Mouse (Mus musculus) adrenal gland, adult 2 months (tissue): ENCODE data around the gene Nlk. TPM values are rescaled to one million over a fixed set of nuclear protein-coding genes. Genes with fewer than 3 reads are reported as not detected.
A peak's percentile ranks its signal among the peaks of the same experiment; 100 is the strongest.
"Not testable (repeated sequence)": the region's sequence is repeated elsewhere in the genome, so short reads cannot be mapped to it uniquely, and the experiment has no call there.

Source experiments
- DNase-seq: peaks from one replicate; pipeline ENCODE4 v3.0.0; 2021
- polyA plus RNA-seq: library from polyadenylated mRNA; depleted of rRNA; stranded (reverse); fragments of >200 nt; gene quantifications from 2 replicates; pipeline ENCODE4 v1.2.3, GENCODE M21; 2012; rRNA removed
- total RNA-seq, 2 experiments: library from RNA; stranded (reverse); gene quantifications; 2 replicates each; pipeline ENCODE4 v1.2.3; 2021

Gene Nlk
- total and polyA plus RNA-seq, 3 experiments, result 29.3 to 75.4 (median 37.8) TPM

GRCm38 (mm10) chr11:78545181-78545580, 152.0 kb downstream of the Nlk start:
- no peak for DNase-seq

GRCm38 (mm10) chr11:78544449-78545111, 152.6 kb downstream of the Nlk start:
- no peak for DNase-seq

GRCm38 (mm10) chr11:78540358-78540757, 156.8 kb downstream of the Nlk start:
- DNase-seq, result no peak

- DNase-seq, result no peak
Observed at GRCm38 (mm10) chr11:78536690-78537084, 160.5 kb downstream of the Nlk start.

GRCm38 (mm10) chr11:78536080-78536689, 161.0 kb downstream of the Nlk start, which contains the start of the genes Tnfaip1 and Ift20:
TSS of gene Tnfaip1 (minus strand) at chr11:78536332.
TSS of gene Ift20 (plus strand) at chr11:78536361.
- DNase-seq, result peak; percentile 99

GRCm38 (mm10) chr11:78535376-78536079, 161.6 kb downstream of the Nlk start:
- peak; percentile 57 for DNase-seq

- DNase-seq, result no peak
Observed at GRCm38 (mm10) chr11:78534516-78534915, 162.7 kb downstream of the Nlk start.

- not testable (repeated sequence) for DNase-seq
Observed at GRCm38 (mm10) chr11:78531515-78531914, 165.7 kb downstream of the Nlk start.

GRCm38 (mm10) chr11:78531046-78531445, 166.1 kb downstream of the Nlk start:
- DNase-seq, result peak; percentile 57

GRCm38 (mm10) chr11:78530001-78530400, 167.2 kb downstream of the Nlk start:
- no peak for DNase-seq

- DNase-seq, result no peak
Observed at GRCm38 (mm10) chr11:78528714-78529113, 168.5 kb downstream of the Nlk start.

- DNase-seq, result no peak
Observed at GRCm38 (mm10) chr11:78524838-78525237, 172.3 kb downstream of the Nlk start.

- DNase-seq, result no peak
Observed at GRCm38 (mm10) chr11:78523241-78523955, 173.8 kb downstream of the Nlk start.

GRCm38 (mm10) chr11:78522481-78522997, 174.6 kb downstream of the Nlk start:
- DNase-seq, result peak; percentile 37

- no peak for DNase-seq
Observed at GRCm38 (mm10) chr11:78521880-78522279, 175.3 kb downstream of the Nlk start.

- no peak for DNase-seq
Observed at GRCm38 (mm10) chr11:78518931-78519330, 178.2 kb downstream of the Nlk start.

Other genes with a start within 250 kb of the Nlk start
- gene Slc46a1, start 231.7 kb downstream of the Nlk start, total RNA-seq, result 10 to 100 TPM; 41.5 to 60.9 TPM
- gene Slc46a1, start 231.7 kb downstream of the Nlk start, polyA plus RNA-seq, result 111 TPM in 2 replicates
- gene Sarm1, start 199.6 kb downstream of the Nlk start, total RNA-seq, result 1 to 10 TPM; 5.3 to 8.2 TPM
- gene Sarm1, start 199.6 kb downstream of the Nlk start, polyA plus RNA-seq, result 2.3 and 3.0 TPM in 2 replicates
- gene Vtn, start 198.3 kb downstream of the Nlk start, total RNA-seq, result 1 to 10 TPM; 3.0 to 7.7 TPM
- gene Vtn, start 198.3 kb downstream of the Nlk start, polyA plus RNA-seq, result 1.8 and 2.8 TPM in 2 replicates
- gene Sebox, start 193.9 kb downstream of the Nlk start, total RNA-seq, result not detected
- gene Sebox, start 193.9 kb downstream of the Nlk start, polyA plus RNA-seq, result not detected in 2 replicates
- 10 to 100 TPM; 22.0 to 26.8 TPM for gene Tmem199, start 185.2 kb downstream of the Nlk start, total RNA-seq
- 6.9 and 8.8 TPM in 2 replicates for gene Tmem199, start 185.2 kb downstream of the Nlk start, polyA plus RNA-seq
- gene Poldip2, start 185.2 kb downstream of the Nlk start, total RNA-seq, result 100 to 1,000 TPM; 151 to 168 TPM
- 94.8 and 108 TPM in 2 replicates for gene Poldip2, start 185.2 kb downstream of the Nlk start, polyA plus RNA-seq
- 10 to 100 TPM; 36.1 to 48.2 TPM for gene Tnfaip1, start 161.0 kb downstream of the Nlk start, total RNA-seq
- gene Tnfaip1, start 161.0 kb downstream of the Nlk start, polyA plus RNA-seq, result 22.2 and 22.7 TPM in 2 replicates
- 100 to 1,000 TPM in 1 of 2 experiments, 10 to 100 TPM in 1; 81.7 to 109 TPM for gene Ift20, start 161.0 kb downstream of the Nlk start, total RNA-seq
- gene Ift20, start 161.0 kb downstream of the Nlk start, polyA plus RNA-seq, result 86.5 and 115 TPM in 2 replicates
- 10 to 100 TPM; 44.7 to 49.4 TPM for gene Tmem97, start 146.6 kb downstream of the Nlk start, total RNA-seq
- 33.7 and 39.6 TPM in 2 replicates for gene Tmem97, start 146.6 kb downstream of the Nlk start, polyA plus RNA-seq
- gene Ccnq, start 54.4 kb upstream of the Nlk start, total RNA-seq, result 10 to 100 TPM; 52.0 to 68.9 TPM
- gene Ccnq, start 54.4 kb upstream of the Nlk start, polyA plus RNA-seq, result 117 and 120 TPM in 2 replicates
- 10 to 100 TPM; 47.7 to 51.1 TPM for gene Lyrm9, start 129.2 kb upstream of the Nlk start, total RNA-seq
- gene Lyrm9, start 129.2 kb upstream of the Nlk start, polyA plus RNA-seq, result 40.0 and 49.3 TPM in 2 replicates
- 1 to 10 TPM in 1 of 2 experiments, under 1 TPM in 1; 0.89 to 1.9 TPM for gene Nos2, start 223.4 kb upstream of the Nlk start, total RNA-seq
- 3.6 and 4.2 TPM in 2 replicates for gene Nos2, start 223.4 kb upstream of the Nlk start, polyA plus RNA-seq